Mouse (Mus musculus) thymus, postnatal 10 days (tissue): Measurements from ENCODE around the gene Spin1.
"Not testable (repeated sequence)": the region's sequence is repeated elsewhere in the genome, so short reads cannot be mapped to it uniquely, and the experiment has no call there.

Experiments used
- DNase-seq, 2 experiments: peaks; one replicate each; pipeline ENCODE4 v3.0.0; 2021; ENCODE audit warnings: low spot score in 2 of 2

Gene Spin1

GRCm38 (mm10) chr13:51100233-51101015 lies at the start of gene Spin1:
Spin1 (plus strand) TSS chr13:51100880.
- DNase-seq: peak; percentile 75 to 90

- no peak for DNase-seq
These were observed 49.7 kb upstream of the Spin1 start for GRCm38 (mm10) chr13:51051016-51051415.

GRCm38 (mm10) chr13:51052408-51052807 lies 48.3 kb upstream of the Spin1 start:
- no peak for DNase-seq

- DNase-seq: no peak
These were observed 37.7 kb upstream of the Spin1 start for GRCm38 (mm10) chr13:51063024-51063423.

GRCm38 (mm10) chr13:51063721-51064120 lies 37.0 kb upstream of the Spin1 start:
- no peak for DNase-seq

- no peak for DNase-seq
These were observed 36.3 kb upstream of the Spin1 start for GRCm38 (mm10) chr13:51064429-51064828.

GRCm38 (mm10) chr13:51071063-51071680 lies 29.5 kb upstream of the Spin1 start:
- no peak for DNase-seq

- no peak for DNase-seq
These were observed 28.9 kb upstream of the Spin1 start for GRCm38 (mm10) chr13:51071763-51072276.

- DNase-seq: no peak
These were observed 27.5 kb upstream of the Spin1 start for GRCm38 (mm10) chr13:51072917-51073843.

- no peak for DNase-seq
These were observed 26.5 kb upstream of the Spin1 start for GRCm38 (mm10) chr13:51074081-51074680.

- not testable (repeated sequence) for DNase-seq
These were observed 24.5 kb upstream of the Spin1 start for GRCm38 (mm10) chr13:51076191-51076590.

GRCm38 (mm10) chr13:51078586-51078985 lies 22.1 kb upstream of the Spin1 start:
- DNase-seq: not testable (repeated sequence)

GRCm38 (mm10) chr13:51080801-51081200 lies 19.9 kb upstream of the Spin1 start:
- DNase-seq: no peak

- no peak for DNase-seq
These were observed 16.4 kb upstream of the Spin1 start for GRCm38 (mm10) chr13:51084241-51084640.

- DNase-seq: no peak
These were observed 14.7 kb upstream of the Spin1 start for GRCm38 (mm10) chr13:51085941-51086340.

- DNase-seq: no peak
These were observed 13.4 kb upstream of the Spin1 start for GRCm38 (mm10) chr13:51087253-51087652.

GRCm38 (mm10) chr13:51088207-51088606 lies 12.5 kb upstream of the Spin1 start:
- no peak for DNase-seq

- DNase-seq: no peak
These were observed 11.6 kb upstream of the Spin1 start for GRCm38 (mm10) chr13:51089058-51089457.

- DNase-seq: no peak
These were observed 10.5 kb upstream of the Spin1 start for GRCm38 (mm10) chr13:51090105-51090661.

GRCm38 (mm10) chr13:51093430-51093829 lies 7.2 kb upstream of the Spin1 start:
- no peak for DNase-seq
